Mouse (Mus musculus) liver, embryonic 12.5 days (tissue): Measurements from ENCODE around the gene Capza1. TPM values are rescaled to one million over a fixed set of nuclear protein-coding genes. Genes with fewer than 3 reads are reported as not detected.

ENCODE experiments used
- ATAC-seq: fragments of 200-750 bp; cut with Nextera tagmentation; 2 replicates; pipeline ENCODE4 v1.8.0; 2017; ENCODE audit warnings: moderate number of reproducible peaks, mild to moderate bottlenecking, moderate library complexity
- H3K27ac ChIP-seq: fragments of 300-500 bp; sonication (generic); 2 replicates; pipeline ENCODE4 v1.5.1; 2016; ENCODE audit warnings: mild to moderate bottlenecking
- H3K27me3 ChIP-seq: fragments of 300-500 bp; sonication (generic); replicated peaks from 2 replicates; pipeline ENCODE4 v1.6.1; 2016; ENCODE audit warnings: mild to moderate bottlenecking, moderate library complexity
- H3K36me3 ChIP-seq: fragments of 300-500 bp; sonication (generic); 2 replicates; pipeline ENCODE4 v1.6.1; 2016; ENCODE audit warnings: mild to moderate bottlenecking, moderate library complexity
- H3K4me1 ChIP-seq: fragments of 300-500 bp; sonication (generic); 2 replicates; pipeline ENCODE4 v1.6.1; 2016
- H3K4me2 ChIP-seq: fragments of 300-500 bp; sonication (generic); 2 replicates; pipeline ENCODE4 v1.6.1; 2016; ENCODE audit warnings: mild to moderate bottlenecking, moderate library complexity
- H3K4me3 ChIP-seq: fragments of 300-500 bp; sonication (generic); 2 replicates; pipeline ENCODE4 v1.5.1; 2016; ENCODE audit warnings: mild to moderate bottlenecking, moderate library complexity
- H3K9ac ChIP-seq: fragments of 300-500 bp; sonication (generic); 2 replicates; pipeline ENCODE4 v1.6.1; 2016; ENCODE audit warnings: mild to moderate bottlenecking, moderate library complexity
- H3K9me3 ChIP-seq: fragments of 300-500 bp; sonication (generic); replicated peaks from 2 replicates; pipeline ENCODE4 v1.6.1; 2016; ENCODE audit warnings: mild to moderate bottlenecking, moderate library complexity
- whole genome bisulfite sequencing: fragments of 180-500 bp; shearing (Covaris S2); methylation state at CpG from one replicate; pipeline ENCODE4 v1.1.7; 2016; ENCODE audit not compliant: insufficient replicate concordance; 5-methylcytosine and 5-hydroxymethylcytosine counted together
- polyA plus RNA-seq: library from polyadenylated mRNA; unstranded; fragments of >200 nt; fragmentation: Nextera tagmentation; extraction: Ambion mirVana; gene quantifications from 2 replicates; pipeline ENCODE4 v1.2.1, GENCODE M21; 2016

Gene Capza1
- polyA plus RNA-seq, 1 experiment from 2014 or later: 123 TPM

DNA sequence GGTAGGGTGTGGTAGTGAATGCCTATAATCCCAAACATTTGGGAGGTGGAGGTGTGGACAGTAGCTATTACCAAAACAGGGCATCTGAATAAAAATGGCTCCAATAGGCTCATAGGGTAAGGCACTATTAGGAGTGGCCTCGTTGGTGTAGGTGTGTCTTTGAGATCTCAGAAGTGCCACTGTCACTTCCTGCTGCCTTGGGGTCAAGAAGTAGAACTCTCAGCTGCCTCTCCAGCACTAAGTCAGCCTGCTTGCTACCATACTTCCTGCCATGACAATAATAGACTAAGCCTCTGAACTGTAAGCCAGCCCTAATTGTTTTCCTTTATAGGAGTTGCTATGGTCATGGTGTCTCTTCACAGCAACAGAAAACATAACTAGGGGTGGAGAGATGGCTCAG, 8.2 kb downstream of the Capza1 start:
- Histone ChIP-seq H3K9me3 (no peaks in the 10 kb centered on the region), H3K4me2 (no peak overlapping the region), H3K4me3 (no peak overlapping the region), H3K36me3 (peaks cover 48% of the 10 kb centered on the region), H3K9ac (no peak overlapping the region), H3K4me1 (peaks cover 52% of the 10 kb centered on the region), H3K27me3 (no peaks in the 10 kb centered on the region), H3K27ac (no peak overlapping the region)
- 33% methylated on average over 1 of the region's 1 CpGs for WGBS
- no peak; the same call in 1 of the 2 replicates for ATAC-seq

DNA sequence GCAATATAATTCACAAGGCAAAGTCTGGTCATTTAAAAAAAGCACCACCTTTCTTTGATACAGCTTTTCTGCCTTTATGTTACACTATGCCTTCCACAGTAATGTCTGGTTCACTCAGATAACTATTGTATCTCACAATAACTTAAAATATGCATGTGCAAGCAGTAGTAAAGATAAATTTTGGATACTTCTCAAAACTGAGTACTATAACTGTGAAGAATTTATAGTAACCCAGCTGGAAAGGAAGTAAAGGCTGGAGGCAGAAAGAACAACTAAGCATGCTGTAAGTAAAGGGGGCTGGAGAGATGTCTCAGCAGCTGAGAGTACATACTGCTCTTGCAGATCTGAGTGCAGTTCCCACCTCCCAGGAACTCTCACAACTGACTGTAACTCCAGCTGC, 9.4 kb downstream of the Capza1 start:
- no peaks in the 10 kb centered on the region for H3K9me3 ChIP-seq
- H3K36me3 ChIP-seq: peaks cover 45% of the 10 kb centered on the region
- peak overlapping the region; percentile 64; the same call in 1 of the 2 replicates for H3K27ac ChIP-seq
- H3K9ac ChIP-seq: peak overlapping the region; percentile 27; the same call in 1 of the 2 replicates
- peaks cover 41% of the 10 kb centered on the region for H3K4me1 ChIP-seq
- H3K4me2 ChIP-seq: peak overlapping the region; percentile 29
- ATAC-seq: peak; percentile 62
- no peak overlapping the region for H3K4me3 ChIP-seq
- no peaks in the 10 kb centered on the region for H3K27me3 ChIP-seq

DNA sequence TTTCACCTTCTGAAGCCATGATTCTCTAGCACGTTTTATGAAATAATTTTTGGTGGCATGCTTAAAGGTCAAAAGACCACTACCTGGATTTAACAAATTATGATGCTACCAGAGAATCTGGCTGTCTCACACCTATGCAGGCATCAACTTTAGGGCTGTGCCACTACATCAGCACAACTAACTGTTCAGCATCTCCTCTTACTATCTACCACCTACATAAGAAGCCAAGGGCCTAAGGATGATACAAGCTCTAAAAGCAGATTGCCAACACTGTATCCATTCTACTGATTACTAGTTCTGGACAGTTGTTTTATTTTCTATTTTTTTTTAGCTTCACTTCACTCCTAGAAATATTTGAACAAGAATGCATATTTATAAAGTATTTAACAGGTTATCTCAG, 9.8 kb downstream of the Capza1 start:
- no peak overlapping the region for H3K27ac ChIP-seq
- H3K9ac ChIP-seq: no peak overlapping the region
- ATAC-seq: no peak
- peaks cover 48% of the 10 kb centered on the region for H3K36me3 ChIP-seq
- H3K4me2 ChIP-seq: no peak overlapping the region
- H3K4me3 ChIP-seq: no peak overlapping the region
- H3K27me3 ChIP-seq: no peaks in the 10 kb centered on the region
- H3K9me3 ChIP-seq: no peaks in the 10 kb centered on the region
- 93% methylated on average over 1 of the region's 1 CpGs for WGBS
- H3K4me1 ChIP-seq: peaks cover 38% of the 10 kb centered on the region

DNA sequence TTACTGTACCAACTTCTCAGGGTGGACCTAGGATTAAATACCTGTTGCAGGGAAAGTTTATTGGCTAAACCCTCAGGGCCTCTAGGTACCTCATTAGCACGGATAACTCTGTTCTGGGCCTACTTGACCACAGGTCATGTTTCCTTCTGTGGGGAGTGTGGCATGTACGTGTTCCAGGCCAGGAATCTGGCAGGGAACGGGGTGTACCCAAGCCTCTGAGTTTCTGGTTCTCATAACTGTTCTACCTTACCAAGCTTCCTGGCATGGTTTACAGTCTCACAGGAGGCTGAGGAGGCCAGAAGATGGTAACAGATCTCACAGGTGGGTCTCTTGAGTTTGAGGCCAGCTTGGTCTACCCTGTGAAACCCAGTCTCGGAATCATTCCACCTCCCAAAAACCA, 17.7 kb downstream of the Capza1 start:
- ATAC-seq: no peak
- Histone ChIP-seq H3K27me3 (no peaks in the 10 kb centered on the region), H3K9me3 (no peaks in the 10 kb centered on the region), H3K9ac (no peak overlapping the region), H3K4me2 (no peak overlapping the region), H3K4me3 (no peak overlapping the region), H3K27ac (no peak overlapping the region), H3K4me1 (no peaks in the 10 kb centered on the region), H3K36me3 (peaks cover 71% of the 10 kb centered on the region)
- 92% methylated on average over 4 of the region's 4 CpGs for WGBS

DNA sequence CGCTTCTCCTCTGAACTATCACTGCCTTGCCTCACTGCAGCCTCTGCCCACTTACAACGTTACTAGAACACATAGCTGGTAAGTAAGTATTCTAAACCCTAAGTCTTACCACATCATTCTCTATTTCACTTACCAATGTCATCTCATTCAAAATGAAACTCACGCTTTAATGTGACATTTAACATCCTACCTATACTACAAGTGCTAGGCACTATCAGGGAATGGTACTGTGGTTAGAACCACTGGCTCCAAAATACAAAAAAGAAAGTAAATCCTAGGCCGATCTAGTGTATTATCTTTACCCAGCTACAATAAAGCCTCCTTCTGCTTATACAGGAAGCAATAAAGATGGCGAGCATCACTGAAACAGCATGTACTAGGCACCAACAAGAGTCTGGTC, 23.3 kb downstream of the Capza1 start:
- no peaks in the 10 kb centered on the region for H3K4me1 ChIP-seq
- H3K27ac ChIP-seq: no peak overlapping the region
- no peak for ATAC-seq
- H3K27me3 ChIP-seq: no peaks in the 10 kb centered on the region
- H3K9ac ChIP-seq: no peak overlapping the region
- no peak overlapping the region for H3K4me2 ChIP-seq
- no peaks in the 10 kb centered on the region for H3K9me3 ChIP-seq
- peaks cover 92% of the 10 kb centered on the region for H3K36me3 ChIP-seq
- H3K4me3 ChIP-seq: no peak overlapping the region
- WGBS: 83% methylated on average over 5 of the region's 5 CpGs

DNA sequence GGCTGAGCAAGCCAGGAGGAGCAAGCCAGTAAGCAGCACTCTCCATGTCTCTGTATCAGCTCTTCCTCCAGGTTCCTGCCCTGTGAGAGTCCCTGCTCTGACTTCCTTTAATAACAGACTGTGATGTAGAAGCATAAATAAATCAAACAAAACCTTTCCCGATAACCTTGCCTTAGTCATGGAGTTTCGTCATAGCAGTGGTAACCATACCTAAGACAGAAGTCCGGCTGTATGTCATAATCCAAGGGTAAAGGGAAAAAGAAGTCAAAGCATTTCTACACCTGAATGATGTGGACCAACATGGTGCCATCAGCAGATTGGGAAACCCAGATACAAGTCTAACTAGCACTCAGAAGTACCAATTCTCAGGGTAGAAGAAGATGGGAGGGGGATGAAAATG, 28.5 kb downstream of the Capza1 start:
- no peak overlapping the region for H3K27ac ChIP-seq
- no peak overlapping the region for H3K4me2 ChIP-seq
- ATAC-seq: no peak
- H3K9me3 ChIP-seq: no peaks in the 10 kb centered on the region
- H3K27me3 ChIP-seq: no peaks in the 10 kb centered on the region
- no peak overlapping the region for H3K4me3 ChIP-seq
- no peaks in the 10 kb centered on the region for H3K4me1 ChIP-seq
- peaks cover 91% of the 10 kb centered on the region for H3K36me3 ChIP-seq
- 89% methylated on average over 3 of the region's 3 CpGs for WGBS
- H3K9ac ChIP-seq: no peak overlapping the region

DNA sequence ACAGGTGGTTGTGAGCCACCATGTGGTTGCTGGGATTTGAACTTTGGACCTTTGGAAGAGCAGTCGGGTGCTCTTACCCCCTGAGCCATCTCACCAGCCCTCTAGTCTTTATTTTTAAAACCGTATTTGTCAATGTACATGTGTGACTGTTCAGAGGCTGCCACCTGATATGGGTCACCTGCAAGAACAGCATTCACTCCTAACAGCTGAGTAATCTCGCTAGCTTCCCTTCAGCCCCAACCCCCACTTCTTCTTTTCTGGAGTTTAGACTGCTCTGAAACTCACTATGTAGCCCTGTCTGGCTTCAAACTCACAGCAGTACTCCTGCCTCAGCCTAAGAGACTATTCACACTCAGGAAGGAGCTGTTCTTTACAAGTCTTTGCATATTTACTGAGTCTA, 41.9 kb downstream of the Capza1 start:
- Histone ChIP-seq H3K9ac (no peak overlapping the region), H3K27ac (no peak overlapping the region), H3K4me3 (no peak overlapping the region), H3K9me3 (no peaks in the 10 kb centered on the region), H3K27me3 (no peaks in the 10 kb centered on the region), H3K4me2 (no peak overlapping the region), H3K4me1 (peaks cover 18% of the 10 kb centered on the region), H3K36me3 (peaks cover 52% of the 10 kb centered on the region)
- ATAC-seq: no peak
- WGBS: 71% methylated on average over 3 of the region's 3 CpGs

DNA sequence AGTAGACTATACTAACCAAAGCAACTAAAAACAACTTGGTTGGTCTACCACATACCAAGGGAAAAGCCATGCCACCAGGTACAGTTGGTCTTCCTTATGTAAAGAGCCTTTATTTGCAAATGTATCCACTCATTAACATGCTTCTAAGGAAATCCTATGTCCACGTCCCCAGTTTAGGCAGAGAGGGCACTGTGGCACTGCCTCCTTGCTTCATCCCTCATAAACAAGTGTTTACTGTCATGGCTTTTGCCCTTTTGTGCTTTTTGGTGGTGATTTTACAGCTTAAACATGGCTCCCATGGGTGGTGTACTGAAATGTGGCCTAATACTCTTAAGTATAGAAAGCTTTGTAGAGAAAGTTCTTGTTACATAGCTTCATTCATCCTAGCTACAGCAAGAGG, 43.9 kb downstream of the Capza1 start:
- Histone ChIP-seq H3K9ac (no peak overlapping the region), H3K27me3 (no peaks in the 10 kb centered on the region), H3K9me3 (no peaks in the 10 kb centered on the region), H3K4me1 (peaks cover 35% of the 10 kb centered on the region), H3K4me3 (no peak overlapping the region), H3K4me2 (no peak overlapping the region), H3K27ac (no peak overlapping the region), H3K36me3 (peaks cover 32% of the 10 kb centered on the region)
- WGBS: 68% methylated on average over 1 of the region's 1 CpGs
- no peak for ATAC-seq

DNA sequence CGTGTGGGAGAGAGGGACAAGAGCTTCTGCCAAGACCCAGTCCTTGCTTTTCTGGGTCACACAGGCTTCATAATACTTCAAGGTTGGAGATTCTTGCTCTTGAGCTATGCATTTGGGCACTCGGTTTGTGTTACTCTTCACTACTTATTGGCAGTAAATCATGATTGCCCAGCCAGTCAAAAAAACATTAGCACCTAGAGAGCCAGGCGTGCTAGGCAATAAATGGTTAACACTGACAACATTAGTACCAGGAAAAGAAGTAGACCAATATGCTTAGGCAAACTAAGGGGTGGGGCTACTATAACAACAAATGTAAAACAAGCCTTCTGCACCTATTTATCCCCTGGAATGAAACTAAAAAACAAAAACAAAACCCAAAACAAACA, 45.6 kb downstream of the Capza1 start:
- peak; percentile 7; the same call in 1 of the 2 replicates for ATAC-seq
- Histone ChIP-seq H3K27ac (peak overlapping the region; percentile 81), H3K4me2 (peak overlapping the region; percentile 79), H3K4me3 (peak overlapping the region; percentile 80), H3K36me3 (peaks cover 25% of the 10 kb centered on the region), H3K4me1 (peaks cover 40% of the 10 kb centered on the region), H3K9me3 (no peaks in the 10 kb centered on the region), H3K27me3 (no peaks in the 10 kb centered on the region), H3K9ac (peak overlapping the region; percentile 84)
- WGBS: 2% methylated on average over 3 of the region's 3 CpGs

DNA sequence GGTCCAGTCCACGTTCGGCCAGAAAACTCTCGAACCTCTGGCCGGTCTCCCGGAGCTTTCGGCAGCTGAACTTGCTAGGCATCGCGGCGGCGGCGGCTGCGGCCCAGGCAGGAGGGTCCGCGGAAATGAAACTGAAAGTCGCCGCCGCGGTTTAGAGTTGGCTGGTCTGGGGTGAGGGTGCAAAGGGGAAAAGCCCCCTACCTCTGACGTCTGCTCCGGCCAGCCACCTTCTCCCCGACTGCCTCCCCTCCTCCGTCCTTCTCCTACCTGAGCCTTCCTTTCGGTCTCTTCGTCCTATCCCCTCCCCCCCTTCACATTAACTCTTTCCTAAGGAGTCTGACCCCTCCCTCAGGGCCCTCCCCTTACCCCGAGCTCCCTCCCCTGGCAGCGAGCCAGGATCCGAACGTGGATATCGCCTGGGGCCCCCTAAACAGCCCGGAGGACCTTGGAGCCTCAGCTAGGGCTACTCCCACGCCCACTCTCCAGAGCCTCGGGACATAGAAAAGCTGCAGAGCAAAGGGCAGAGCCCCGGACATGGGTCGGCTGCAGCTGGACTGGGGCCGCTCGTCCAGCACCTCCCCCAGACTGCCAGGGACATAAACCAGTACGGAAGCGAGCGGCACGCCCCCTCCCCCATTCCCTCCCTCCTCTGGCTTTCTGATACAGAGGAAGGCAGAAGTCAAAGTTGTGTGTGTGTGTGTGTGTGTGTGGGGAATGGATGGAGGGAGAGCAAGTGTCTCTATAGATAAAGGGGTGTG, 46.1 kb downstream of the Capza1 start, which contains the start of gene Mov10:
TSS of gene Mov10 (minus strand) at position 573 of the 758 bp plus-strand sequence.
- H3K4me3 ChIP-seq: peak within 1 kb of the TSS; percentile 80
- H3K27me3 ChIP-seq: no peaks in the 10 kb centered on the region
- peaks cover 40% of the 10 kb centered on the region for H3K4me1 ChIP-seq
- H3K4me2 ChIP-seq: peak within 1 kb of the TSS; percentile 79
- peak within 1 kb of the TSS; percentile 84 for H3K9ac ChIP-seq
- H3K9me3 ChIP-seq: no peaks in the 10 kb centered on the region
- peak; percentile 79 for ATAC-seq
- H3K36me3 ChIP-seq: peaks cover 25% of the 10 kb centered on the region
- peak within 1 kb of the TSS; percentile 81 for H3K27ac ChIP-seq
- WGBS: 1% methylated on average over 40 of the region's 40 CpGs

DNA sequence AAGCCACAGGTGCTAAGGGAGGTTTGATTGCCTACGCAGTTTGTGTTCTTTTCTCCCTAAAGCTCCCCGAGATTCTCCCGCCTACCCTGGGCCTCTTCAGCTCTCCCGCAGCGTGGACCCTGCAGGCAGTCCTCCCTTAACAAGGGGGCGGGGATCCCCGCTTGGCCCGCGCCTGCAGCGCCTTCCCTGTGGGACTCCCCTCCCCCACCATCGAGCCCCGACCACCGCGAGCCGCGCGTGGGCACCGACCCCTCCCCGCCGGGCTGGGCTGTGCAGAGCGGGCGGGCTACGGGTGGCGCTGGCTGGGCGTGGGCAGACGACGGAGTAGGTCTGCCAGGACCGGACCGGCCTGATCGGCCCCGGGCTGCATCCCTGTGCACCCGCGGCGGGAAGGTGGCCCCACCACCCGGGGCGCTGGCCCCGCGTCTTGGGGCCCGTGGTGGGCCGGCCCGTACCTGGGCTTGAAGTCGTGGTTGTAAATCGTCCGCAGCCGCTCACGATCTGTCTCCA, 46.8 kb downstream of the Capza1 start:
- ATAC-seq: peak; percentile 58
- under 1% methylated on average over 46 of the region's 46 CpGs for WGBS
- H3K4me3 ChIP-seq: peak overlapping the region; percentile 80

DNA sequence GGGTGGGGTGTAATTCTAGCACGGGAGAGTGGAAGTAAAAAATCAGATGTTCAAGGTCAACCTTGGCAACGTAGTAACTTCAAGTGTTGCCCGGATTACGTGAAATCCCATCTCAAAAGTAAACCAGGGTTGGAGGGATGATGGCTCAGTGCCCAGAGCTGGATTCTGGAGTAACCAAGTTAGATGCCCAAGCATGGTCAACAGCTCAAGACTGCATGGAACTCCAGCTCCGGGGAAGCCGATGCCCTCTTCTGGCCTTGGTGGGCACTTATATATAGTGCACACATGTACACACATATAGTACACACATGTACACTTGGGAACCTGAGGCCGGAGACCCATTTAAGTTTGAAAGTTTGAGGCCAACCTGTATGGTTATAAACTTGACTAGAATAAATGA, 48.2 kb downstream of the Capza1 start:
- WGBS: 90% methylated on average over 7 of the region's 7 CpGs
- peaks cover 10% of the 10 kb centered on the region for H3K36me3 ChIP-seq

More for the DNA sequence above, 46.8 kb downstream of the Capza1 start:
- Histone ChIP-seq H3K9ac (peak overlapping the region; percentile 84), H3K27me3 (no peaks in the 10 kb centered on the region), H3K4me1 (peaks cover 41% of the 10 kb centered on the region), H3K27ac (peak overlapping the region; percentile 81), H3K4me2 (peak overlapping the region; percentile 79), H3K9me3 (no peaks in the 10 kb centered on the region), H3K36me3 (peaks cover 22% of the 10 kb centered on the region)

More for the DNA sequence above, 48.2 kb downstream of the Capza1 start:
- no peaks in the 10 kb centered on the region for H3K9me3 ChIP-seq
- no peak overlapping the region for H3K4me2 ChIP-seq
- peaks cover 47% of the 10 kb centered on the region for H3K4me1 ChIP-seq
- H3K27ac ChIP-seq: no peak overlapping the region
- no peak overlapping the region for H3K9ac ChIP-seq
- no peak for ATAC-seq
- H3K4me3 ChIP-seq: no peak overlapping the region
- no peaks in the 10 kb centered on the region for H3K27me3 ChIP-seq
